Mouse (Mus musculus): ENCODE data around the gene Mymx.

Mymx gene

DNA sequence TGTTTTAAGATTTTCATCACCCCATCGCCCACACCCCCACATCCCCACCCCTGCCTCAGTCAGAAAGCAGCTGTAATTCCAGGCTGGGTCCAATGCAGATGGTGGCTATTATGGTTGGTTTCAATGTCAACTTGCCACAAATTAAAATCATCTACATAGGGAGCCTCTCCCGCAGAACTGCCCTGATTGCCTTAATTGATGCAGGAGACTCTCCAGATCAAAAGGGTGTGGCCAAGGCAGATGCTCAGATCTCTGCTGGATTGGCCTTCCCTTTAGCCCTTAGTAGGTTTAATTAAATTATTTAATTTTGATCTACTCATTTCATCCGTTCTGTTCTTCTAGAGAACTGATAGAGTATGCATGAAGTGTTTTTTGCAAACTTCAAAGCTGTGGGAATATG is 1.1 kb upstream of the Mymx start:
- Histone ChIP-seq H3K4me1 (replicated peaks; ENCODE audit: low read depth, low read length) (peaks cover 83% of the 10 kb centered on the region), H3K9me3 (ENCODE audit: low read length) (no peaks in the 10 kb centered on the region), H3K36me3 (ENCODE audit: insufficient read depth, low read length) (peaks cover 22% of the 10 kb centered on the region), H3K27me3 (ENCODE audit: insufficient read depth, low read length) (no peaks in the 10 kb centered on the region), H3K4me3 (replicated peaks; ENCODE audit: low read length) (peak overlapping the region; percentile 93)
- TF ChIP-seq POU5F1 (IDR thresholded peaks at IDR 0.05; ENCODE audit: borderline replicate concordance, low read length) (no peak), CTCF (conservative IDR thresholded peaks at IDR 0.05; ENCODE audit: low read length) (no peak)

DNA sequence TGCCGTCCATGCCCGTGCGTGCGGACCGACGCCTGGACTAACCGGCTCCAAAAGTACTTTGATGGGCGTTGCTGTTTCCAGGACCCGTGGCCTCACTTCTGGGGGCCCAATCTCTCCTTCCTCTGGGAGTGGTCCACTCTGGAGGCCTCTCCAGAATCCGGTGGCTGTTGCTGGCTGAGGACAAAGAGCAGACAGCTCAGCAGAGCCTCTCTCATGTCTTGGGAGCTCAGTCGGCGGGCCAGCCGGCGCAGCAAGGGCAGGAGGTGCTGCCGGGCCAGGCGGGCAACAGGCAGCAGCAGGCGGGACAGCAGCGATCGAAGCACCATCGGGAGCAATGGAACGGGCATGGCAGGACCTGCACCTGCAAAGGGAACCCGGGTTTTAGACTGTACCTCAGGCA is 577 bp downstream of the Mymx start:
- H3K4me1 ChIP-seq (replicated peaks; ENCODE audit: low read depth, low read length): peaks cover 83% of the 10 kb centered on the region
- peaks cover 24% of the 10 kb centered on the region for H3K36me3 ChIP-seq (ENCODE audit: insufficient read depth, low read length)
- no peaks in the 10 kb centered on the region for H3K27me3 ChIP-seq (ENCODE audit: insufficient read depth, low read length)
- TF ChIP-seq CTCF (conservative IDR thresholded peaks at IDR 0.05; ENCODE audit: low read length): no peak
- no peak for TF ChIP-seq POU5F1 (IDR thresholded peaks at IDR 0.05; ENCODE audit: borderline replicate concordance, low read length)
- peak overlapping the region; percentile 93 for H3K4me3 ChIP-seq (replicated peaks; ENCODE audit: low read length)
- no peaks in the 10 kb centered on the region for H3K9me3 ChIP-seq (ENCODE audit: low read length)

DNA sequence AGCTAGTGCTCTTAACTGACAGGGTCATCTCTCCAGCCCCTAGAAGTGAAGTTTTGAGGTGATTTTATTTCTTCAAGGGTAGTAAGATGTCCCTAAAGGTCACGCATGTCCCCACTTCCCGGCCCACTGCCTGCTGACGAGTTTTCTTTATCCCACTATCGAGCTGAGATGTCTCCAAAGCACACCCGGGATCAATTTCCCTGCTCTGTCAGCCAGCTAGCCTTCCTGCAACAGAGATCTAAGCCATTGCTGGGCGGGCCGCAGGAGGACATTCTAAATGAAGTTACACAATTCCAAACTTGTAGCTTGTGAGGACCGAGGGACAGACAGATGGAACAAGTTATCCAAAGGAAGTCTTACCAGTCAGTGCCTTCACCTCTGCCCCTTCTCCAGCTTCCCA is 1.6 kb downstream of the Mymx start:
- H3K27me3 ChIP-seq (ENCODE audit: insufficient read depth, low read length): no peaks in the 10 kb centered on the region
- peaks cover 78% of the 10 kb centered on the region for H3K4me1 ChIP-seq (replicated peaks; ENCODE audit: low read depth, low read length)
- H3K36me3 ChIP-seq (ENCODE audit: insufficient read depth, low read length): peaks cover 24% of the 10 kb centered on the region
- no peaks in the 10 kb centered on the region for H3K9me3 ChIP-seq (ENCODE audit: low read length)
- peak overlapping the region; percentile 93 for H3K4me3 ChIP-seq (replicated peaks; ENCODE audit: low read length)
- TF ChIP-seq NANOG (IDR thresholded peaks at IDR 0.05; ENCODE audit: borderline replicate concordance, low read length) (no peak), CTCF (conservative IDR thresholded peaks at IDR 0.05; ENCODE audit: low read length) (no peak), POU5F1 (IDR thresholded peaks at IDR 0.05; ENCODE audit: borderline replicate concordance, low read length) (no peak)

DNA sequence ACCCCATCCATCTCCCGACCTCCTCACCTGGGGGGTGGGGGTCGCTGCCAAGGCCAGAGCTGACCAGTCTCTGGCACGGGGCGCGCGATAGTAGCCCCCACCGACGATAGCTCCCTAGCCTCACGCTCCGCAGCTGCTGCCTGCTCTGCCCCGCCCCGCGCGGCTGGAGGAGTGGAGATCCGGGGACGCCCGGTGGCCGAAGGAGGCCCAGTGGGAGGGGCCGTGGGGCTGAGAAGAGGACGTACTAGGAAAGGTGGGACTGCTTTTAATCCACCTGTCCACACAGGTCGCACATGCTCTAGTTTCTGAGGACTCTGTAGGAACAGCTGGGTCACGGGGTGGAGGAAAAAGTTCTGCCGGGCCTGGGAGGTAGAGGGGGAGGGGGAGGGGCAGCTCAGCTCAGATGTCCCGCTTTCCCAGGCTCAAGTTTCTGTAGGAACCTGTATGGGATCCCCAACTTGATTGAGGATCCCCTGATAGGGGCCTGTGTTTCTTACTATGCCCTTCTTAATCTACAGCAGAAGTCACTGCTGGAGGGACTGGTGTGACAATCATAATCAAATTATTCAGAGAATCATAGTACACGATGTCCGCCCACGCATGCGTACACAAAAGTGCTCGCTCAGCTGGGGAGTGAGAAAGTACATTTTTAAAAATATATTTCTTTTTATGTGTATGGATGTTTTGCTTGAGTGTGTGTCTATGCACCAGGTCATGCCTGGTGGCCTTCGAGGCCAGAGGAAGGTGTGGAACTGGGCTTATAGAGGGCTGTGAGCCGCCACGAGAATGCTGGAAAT is 2.3 kb downstream of the Mymx start, which contains the start of gene Slc29a1:
Gene Slc29a1 (minus strand): TSS at position 161 of the 797 bp plus-strand sequence.
- TF ChIP-seq POU5F1 (IDR thresholded peaks at IDR 0.05; ENCODE audit: borderline replicate concordance, low read length): no peak
- Histone ChIP-seq H3K36me3 (ENCODE audit: insufficient read depth, low read length) (peaks cover 24% of the 10 kb centered on the region), H3K4me1 (replicated peaks; ENCODE audit: low read depth, low read length) (peaks cover 76% of the 10 kb centered on the region), H3K27me3 (ENCODE audit: insufficient read depth, low read length) (no peaks in the 10 kb centered on the region), H3K9me3 (ENCODE audit: low read length) (no peaks in the 10 kb centered on the region), H3K4me3 (replicated peaks; ENCODE audit: low read length) (peak within 1 kb of the TSS; percentile 93)

DNA sequence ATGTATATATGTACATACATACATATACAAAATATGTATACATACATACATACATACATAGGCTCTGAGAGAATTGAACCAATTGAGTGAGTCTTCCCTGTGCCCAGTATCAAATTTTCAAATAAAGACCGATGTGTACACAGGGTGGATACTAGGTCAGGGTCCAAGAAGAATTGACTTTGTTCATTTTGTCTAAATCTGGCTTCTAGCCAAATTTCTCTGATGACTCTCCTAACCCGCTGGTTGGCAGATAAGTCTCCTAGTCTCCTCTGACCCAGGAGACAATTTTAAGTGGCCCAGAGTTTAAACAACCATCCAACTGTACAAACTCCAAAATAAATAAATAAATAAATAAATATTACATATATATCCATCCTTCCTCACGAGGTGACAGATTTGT is 3.0 kb downstream of the Mymx start:
- TF ChIP-seq POU5F1 (IDR thresholded peaks at IDR 0.05; ENCODE audit: borderline replicate concordance, low read length) (no peak), NANOG (IDR thresholded peaks at IDR 0.05; ENCODE audit: borderline replicate concordance, low read length) (no peak)

DNA sequence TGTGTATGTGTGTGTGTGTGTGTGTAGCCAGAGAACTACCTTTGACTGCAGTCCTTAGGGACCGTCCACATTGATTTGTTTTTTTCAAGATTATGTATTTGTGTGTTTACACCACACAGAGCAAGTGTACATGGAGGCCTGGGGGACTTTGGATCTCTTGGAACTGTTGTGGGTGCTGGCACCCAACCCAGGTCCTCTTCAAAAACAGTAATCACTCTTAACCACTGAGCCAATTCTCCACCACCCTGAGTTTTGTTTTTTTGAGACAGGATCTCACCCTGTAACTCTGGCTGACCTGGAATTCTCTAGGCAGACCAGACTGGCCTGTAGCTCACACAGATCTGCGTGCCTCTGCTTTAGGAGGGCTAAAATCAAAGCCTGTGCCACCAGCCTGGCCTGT is 3.5 kb downstream of the Mymx start:
- Histone ChIP-seq H3K27me3 (ENCODE audit: insufficient read depth, low read length) (no peaks in the 10 kb centered on the region), H3K4me3 (replicated peaks; ENCODE audit: low read length) (peak overlapping the region; percentile 93), H3K4me1 (replicated peaks; ENCODE audit: low read depth, low read length) (peaks cover 77% of the 10 kb centered on the region), H3K9me3 (ENCODE audit: low read length) (no peaks in the 10 kb centered on the region), H3K36me3 (ENCODE audit: insufficient read depth, low read length) (peaks cover 28% of the 10 kb centered on the region)
- TF ChIP-seq POU5F1 (IDR thresholded peaks at IDR 0.05; ENCODE audit: borderline replicate concordance, low read length): no peak
- no peak for TF ChIP-seq CTCF (conservative IDR thresholded peaks at IDR 0.05; ENCODE audit: low read length)

More for the DNA sequence above, 3.0 kb downstream of the Mymx start:
- no peaks in the 10 kb centered on the region for H3K9me3 ChIP-seq (ENCODE audit: low read length)
- H3K36me3 ChIP-seq (ENCODE audit: insufficient read depth, low read length): peaks cover 24% of the 10 kb centered on the region
- peak overlapping the region; percentile 93 for H3K4me3 ChIP-seq (replicated peaks; ENCODE audit: low read length)
- H3K4me1 ChIP-seq (replicated peaks; ENCODE audit: low read depth, low read length): peaks cover 77% of the 10 kb centered on the region
- H3K27me3 ChIP-seq (ENCODE audit: insufficient read depth, low read length): no peaks in the 10 kb centered on the region

DNA sequence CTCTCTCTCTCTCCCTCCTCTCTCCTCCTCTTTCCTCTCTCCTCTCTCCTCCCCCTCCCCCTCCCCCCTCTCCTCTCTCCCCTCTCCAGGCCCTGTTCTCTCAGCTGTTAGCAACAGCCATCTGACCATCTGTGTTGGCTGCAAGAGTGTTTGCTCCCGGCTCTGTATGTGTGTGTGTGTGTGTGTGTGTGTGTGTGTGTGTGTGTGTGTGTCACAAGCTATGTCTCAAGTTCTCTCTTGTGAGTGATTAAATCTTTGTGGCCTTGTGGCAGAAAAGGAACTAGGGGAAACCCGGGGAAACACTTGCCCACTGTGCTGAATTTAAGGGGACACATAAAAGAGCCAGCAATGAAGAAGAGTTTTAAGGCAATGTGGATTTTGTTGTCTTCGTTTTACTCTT is 4.1 kb downstream of the Mymx start:
- H3K9me3 ChIP-seq (ENCODE audit: low read length): no peaks in the 10 kb centered on the region
- H3K27me3 ChIP-seq (ENCODE audit: insufficient read depth, low read length): no peaks in the 10 kb centered on the region
- H3K4me1 ChIP-seq (replicated peaks; ENCODE audit: low read depth, low read length): peaks cover 77% of the 10 kb centered on the region
- no peak for TF ChIP-seq POU5F1 (IDR thresholded peaks at IDR 0.05; ENCODE audit: borderline replicate concordance, low read length)
- TF ChIP-seq NANOG (IDR thresholded peaks at IDR 0.05; ENCODE audit: borderline replicate concordance, low read length): no peak
- H3K4me3 ChIP-seq (replicated peaks; ENCODE audit: low read length): peak overlapping the region; percentile 17; the same call in 1 of the 2 replicates
- peaks cover 34% of the 10 kb centered on the region for H3K36me3 ChIP-seq (ENCODE audit: insufficient read depth, low read length)

DNA sequence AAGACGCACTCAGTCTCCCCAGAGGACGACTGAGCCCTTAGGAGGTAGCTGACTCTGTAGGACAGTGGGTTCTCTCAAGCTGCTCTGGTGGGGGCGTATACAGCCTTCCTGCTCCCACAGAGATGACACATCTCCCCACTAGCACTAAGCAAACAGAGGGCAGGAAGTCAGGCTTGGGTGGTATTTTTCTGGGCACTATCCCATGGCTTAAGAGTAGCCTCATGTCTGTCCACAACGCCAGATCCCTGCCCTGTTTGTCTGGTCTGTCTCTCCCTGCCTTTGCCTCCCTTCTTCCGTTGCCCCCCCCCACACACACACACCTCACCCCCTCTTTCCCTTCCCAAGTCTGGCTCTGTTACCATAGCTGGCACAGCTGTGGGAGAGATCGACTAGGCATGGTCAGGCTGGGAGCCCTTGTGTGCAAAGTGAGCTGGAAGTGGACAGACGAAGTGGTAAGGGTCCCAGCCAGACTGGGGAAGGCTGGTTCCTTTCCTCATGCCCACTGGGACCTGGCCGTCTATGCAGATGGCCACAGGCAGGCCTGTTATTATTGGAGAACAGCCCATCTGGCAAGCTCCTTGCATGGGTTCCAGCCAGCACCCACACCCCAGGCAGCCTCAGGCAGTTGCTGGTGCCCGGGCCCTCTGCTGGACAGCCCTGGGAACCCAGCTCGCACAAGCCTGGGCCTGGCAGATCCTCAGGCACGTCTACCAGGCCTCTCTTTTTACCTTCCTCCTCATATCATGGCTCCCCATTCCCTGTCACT is 5.1 kb downstream of the Mymx start:
- no peak for TF ChIP-seq POU5F1 (IDR thresholded peaks at IDR 0.05; ENCODE audit: borderline replicate concordance, low read length)
- no peak for TF ChIP-seq NANOG (IDR thresholded peaks at IDR 0.05; ENCODE audit: borderline replicate concordance, low read length)
- TF ChIP-seq CTCF (conservative IDR thresholded peaks at IDR 0.05; ENCODE audit: low read length): no peak
- Histone ChIP-seq H3K9me3 (ENCODE audit: low read length) (no peaks in the 10 kb centered on the region), H3K27me3 (ENCODE audit: insufficient read depth, low read length) (no peaks in the 10 kb centered on the region), H3K36me3 (ENCODE audit: insufficient read depth, low read length) (peaks cover 43% of the 10 kb centered on the region), H3K4me3 (replicated peaks; ENCODE audit: low read length) (peak overlapping the region; percentile 98), H3K4me1 (replicated peaks; ENCODE audit: low read depth, low read length) (peaks cover 80% of the 10 kb centered on the region)
